Mouse (Mus musculus): ENCODE measurements around the gene Gm17409.

Gene Gm17409

DNA sequence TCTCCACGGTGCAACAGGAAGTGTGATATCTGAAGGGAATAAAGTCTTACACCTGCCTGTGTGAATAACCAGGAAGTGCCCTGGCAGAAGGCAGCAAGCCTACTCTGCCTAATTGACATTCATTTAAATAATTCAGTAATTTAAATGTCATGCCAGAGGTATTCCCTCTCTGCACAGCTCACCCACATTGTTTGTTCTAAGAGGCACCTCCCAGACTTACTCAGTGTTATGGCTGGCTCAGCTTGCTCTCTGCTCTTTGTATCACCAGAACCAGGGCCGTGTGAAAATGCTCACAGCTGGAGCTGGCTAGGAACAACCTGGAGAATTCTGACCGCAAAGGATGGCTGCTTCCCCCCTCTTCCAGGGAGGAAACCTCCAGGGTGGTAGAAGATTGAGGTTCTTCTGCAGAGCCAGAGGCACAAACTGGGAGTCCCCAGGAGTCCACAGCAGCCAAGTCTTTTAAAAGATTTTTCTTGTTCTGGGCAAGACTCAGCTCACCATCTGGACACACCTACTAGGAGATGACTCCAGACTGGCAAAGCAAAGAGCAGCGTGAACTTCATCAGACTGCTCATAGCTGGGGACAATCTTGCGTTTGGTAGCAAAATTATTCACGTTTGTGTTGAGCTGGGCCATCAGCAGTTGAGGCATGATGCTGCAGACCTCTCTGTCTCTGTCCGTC, 14.5 kb downstream of the Gm17409 start:
- DNase-seq (ENCODE audit: low spot score in 2 of 2): peak in 1 of 2 experiments; percentile 32

DNA sequence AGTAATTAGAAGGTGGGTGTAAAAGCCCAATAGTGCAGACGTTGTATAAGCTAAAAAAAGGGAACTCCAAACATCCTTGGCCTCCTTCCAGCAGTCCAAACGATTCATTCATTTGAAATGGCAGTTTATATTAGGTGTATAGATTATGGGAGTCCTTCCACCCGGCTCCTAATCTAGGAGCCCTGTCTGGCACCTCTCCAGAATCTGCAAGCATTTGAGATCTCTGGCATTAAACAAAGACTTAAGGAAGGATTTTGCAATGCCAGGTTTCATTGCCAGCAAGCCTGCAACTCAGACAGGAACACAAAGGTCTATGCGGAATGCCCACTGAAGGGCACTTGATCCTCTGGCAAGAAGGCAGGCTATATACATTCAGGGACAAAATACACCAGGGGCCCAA, 15.2 kb downstream of the Gm17409 start:
- DNase-seq (ENCODE audit: low spot score in 2 of 2): peak; percentile 42 to 45

DNA sequence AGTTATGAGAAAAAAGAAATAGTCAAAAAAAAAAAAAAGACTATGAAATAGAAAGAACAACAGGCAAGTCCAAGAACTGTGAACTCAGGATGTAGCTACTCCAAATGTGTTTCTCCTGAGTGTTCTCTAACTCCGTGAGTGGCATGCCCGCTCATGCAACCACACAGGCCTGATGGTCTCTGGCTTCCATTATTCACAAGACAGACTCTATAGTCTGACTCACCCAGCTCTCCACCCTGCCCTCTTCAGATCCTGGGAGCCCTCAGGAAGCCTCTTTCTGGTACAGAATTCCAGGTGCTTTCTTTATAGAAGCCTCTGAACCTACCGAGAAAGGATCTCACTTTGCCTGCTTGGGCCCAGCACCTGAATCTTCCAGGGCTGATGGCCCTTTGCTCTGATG, 15.8 kb downstream of the Gm17409 start:
- DNase-seq (ENCODE audit: low spot score in 2 of 2): no peak

DNA sequence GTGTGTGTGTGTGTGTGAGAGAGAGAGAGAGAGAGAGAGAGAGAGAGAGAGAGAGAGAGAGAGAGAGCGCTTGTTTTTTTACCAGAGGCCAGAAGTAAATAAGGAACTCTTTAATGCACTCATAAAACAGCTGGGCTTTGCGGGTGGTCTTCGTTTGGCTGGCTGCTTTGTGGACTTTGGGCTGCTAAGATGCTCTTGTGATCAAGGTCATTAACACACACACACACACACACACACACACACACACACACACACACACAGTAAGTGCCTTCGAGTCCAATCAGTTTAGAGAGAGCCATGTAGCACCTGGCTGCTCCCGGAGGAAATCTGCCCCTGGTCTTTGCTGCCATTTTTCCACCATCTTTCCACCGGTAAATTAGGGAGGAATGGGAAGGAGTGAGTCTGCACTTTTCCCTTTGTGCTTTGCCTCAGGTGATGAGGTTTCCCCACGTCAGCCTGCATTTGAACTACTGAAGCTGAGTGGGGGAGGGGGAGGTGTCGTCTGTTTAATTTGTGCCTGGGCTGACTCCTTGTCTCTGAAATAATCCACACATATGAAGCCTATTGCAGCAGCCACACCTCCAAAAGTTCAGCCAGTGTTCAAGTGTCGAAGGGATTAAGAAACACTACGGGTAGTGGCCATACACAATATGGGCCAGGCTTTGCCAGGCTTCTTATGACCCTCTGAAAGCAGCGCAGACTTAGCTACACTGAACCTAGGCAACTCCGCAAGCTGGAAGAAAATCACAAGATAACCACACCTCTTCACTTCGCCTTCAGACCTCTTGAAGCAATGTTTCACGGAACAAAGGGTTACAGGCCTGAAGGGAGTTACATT, 16.7 kb downstream of the Gm17409 start:
- no peak for DNase-seq (ENCODE audit: low spot score in 2 of 2)

DNA sequence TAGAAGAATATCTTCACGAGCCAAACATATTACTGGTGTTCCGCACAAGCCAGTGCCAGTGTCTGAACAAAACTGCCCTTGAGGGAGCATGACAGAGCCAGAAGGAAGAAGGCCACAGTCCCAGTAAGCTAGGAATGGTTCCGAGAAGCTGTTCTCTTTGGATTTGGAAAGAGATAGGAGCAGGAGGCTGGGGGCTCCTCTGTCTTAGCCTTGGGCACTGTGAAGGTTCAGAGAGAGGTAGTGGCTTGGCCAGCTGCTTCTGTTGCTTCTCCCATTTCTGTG, 17.3 kb downstream of the Gm17409 start:
- DNase-seq (ENCODE audit: low spot score in 2 of 2): no peak

DNA sequence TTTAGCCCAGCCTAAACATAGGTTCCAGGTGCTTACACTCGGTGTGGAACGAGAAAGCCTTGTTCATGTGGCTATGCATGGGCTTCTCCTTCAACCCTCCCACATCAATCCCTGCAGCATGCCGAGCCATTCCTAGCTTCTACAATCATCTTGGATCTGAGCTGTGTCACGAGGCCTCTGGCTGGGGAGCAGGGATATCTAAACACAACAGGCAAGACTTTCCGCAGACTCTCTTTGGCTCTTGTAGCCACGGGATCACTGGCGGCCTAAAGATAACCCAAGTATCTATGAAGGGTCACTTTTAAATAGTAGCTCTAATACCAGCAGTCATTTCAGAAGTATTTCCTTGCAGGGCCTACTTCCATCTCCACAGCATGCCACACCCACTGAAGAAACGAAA, 18.5 kb downstream of the Gm17409 start:
- no peak for DNase-seq (ENCODE audit: low spot score in 2 of 2)

DNA sequence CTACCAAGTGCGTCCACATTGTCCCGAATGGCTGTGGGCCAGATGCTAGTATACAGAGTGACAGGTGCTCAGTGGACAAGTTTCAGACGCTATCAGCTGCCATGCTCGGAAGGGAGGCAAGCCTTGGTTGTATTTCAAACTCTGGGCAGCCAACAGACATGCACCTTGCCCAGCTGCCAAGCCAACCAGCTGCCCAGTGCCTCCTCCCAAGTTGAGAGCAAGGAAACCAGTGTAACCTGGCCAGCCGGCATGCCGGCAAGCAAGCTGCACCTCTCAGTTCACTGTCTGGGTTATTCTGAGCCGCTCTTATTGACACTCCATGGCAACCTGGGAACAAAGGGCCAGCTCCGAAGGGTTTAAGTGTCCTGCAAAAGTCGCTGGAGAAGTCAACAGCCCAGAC, 19.4 kb downstream of the Gm17409 start:
- DNase-seq (ENCODE audit: low spot score in 2 of 2): no peak

DNA sequence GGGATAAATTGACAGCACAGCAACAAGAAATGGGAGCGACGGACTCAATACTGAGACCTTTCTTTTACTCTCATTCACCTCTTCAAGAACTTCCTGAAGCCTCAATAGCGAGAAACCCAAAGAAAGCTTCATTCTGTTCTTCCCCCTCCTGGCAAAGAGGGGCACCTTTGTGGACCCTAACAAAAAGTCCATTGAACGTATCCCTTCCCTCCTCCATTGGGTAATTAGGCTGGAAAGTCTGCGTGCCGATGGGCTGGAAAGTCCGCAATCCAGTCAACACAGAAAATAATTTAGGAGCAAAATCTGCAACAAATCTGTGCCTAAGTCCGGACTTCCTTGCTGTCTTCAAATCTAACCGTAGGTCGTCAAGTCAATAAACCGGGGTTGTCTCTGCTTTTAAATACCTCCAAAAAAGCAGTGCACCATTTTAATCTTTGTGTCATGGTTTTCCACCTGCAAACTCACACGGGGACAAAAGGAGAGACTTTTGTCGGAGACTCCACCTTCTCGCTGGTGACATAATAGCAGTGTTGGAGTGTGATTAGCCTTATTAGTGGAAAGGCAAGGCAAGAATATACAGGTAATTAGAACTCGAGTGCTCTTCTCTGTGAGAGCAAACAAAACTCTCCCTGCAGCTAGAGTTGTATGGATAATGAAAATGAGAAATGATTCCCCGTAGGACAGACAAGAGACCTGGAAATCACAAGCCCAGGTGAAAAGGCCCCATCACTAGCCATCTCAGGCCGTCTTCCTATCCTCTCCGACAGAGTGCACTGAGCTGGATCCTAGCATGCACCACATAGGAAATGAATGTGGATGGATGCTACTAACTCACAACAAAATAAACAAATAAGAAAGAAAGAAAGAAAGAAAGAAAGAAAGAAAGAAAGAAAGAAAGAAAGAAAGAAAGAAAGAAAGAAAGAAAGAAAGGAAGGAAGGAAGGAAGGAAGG, 24.0 kb downstream of the Gm17409 start:
- DNase-seq (ENCODE audit: low spot score in 2 of 2): no peak

DNA sequence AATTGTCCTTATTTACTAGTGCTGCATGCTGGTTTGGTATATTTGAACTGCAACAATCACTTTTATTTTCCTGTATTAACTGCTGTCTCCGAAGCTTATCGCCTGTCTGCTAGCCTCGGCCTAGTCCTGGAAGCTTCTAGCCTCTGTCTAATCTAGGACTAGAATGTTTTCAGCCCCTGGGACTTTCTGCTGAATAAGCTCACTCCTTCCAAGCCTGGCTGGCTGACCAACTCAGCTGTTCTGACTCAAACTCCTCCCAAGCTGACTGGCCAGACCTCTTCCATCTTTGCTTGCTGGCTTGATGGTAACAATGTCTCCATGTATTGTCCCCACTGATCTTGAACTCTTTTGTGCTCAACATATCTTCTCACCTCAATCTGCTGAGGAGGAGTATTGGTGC, 25.4 kb downstream of the Gm17409 start:
- no peak for DNase-seq (ENCODE audit: low spot score in 2 of 2)

DNA sequence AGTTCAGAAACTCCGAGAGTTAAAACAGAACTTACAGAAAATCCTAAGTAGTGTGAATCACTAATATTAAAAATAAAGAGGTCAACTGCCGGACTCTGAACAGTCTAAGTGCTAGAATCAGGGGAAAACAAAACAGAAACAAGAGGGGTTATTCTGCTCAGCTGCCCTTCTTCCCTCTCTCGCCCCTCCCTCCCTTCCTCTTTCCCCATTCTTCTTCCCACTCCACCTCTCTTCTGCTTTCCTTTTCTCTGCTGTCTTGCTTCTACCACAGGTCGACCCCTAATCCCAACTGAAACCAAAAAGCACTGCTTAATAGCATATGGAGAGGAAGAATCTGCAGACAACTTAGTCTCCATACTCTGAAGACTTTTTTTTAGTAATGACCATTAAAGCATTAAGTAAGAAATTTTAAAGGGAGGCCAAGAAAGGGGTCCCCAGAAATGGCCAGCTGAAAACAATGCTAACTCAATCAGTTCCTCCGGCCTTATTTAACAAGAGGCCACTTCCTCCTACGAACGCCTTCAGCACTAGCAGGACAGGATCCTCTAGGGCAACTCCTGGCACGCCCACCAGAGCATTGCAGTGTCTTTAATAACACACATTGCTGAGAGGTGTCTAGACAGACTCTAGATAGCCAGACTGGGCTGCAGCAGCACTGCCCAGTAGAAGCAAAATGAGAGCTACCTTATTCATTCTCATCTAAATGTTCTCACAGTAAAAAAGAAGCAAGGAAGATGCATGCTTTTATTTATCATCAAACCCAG, 26.9 kb downstream of the Gm17409 start:
- DNase-seq (ENCODE audit: low spot score in 2 of 2): no peak

DNA sequence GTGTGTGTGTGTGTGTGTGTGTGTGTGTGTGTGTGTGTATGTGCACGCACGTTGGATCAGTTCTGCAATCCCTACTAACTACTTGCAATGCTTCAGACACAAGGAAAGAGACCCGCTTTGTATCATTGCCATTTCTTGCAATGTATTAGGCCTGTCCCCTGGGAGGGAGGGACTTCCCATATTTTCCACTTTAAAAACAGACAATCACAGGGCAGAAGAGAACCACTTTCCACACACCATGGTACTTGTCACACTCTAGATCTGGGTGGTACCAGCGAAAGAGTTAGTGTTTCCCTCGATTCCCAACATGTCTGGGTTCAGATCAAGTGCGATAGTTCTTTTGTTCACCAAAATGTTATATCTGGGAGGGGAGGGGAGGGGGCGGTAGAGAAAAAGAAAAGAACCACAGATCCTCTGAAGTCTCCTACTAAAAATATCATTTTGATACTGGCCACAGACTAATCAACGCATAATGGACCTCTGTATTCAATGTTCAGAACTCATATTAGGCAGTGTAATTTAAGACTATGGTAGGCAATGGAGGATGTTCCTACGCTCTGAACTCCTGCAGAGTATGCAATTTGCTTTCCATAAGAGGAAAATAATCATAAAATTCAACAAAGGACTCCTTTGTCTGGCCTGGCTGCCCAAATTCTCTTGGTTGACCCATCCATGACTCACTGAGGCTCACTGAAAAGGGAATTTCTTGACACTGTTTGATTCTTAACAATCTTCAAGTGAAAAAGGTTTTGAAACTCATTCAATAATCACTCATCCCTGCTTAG, 35.6 kb downstream of the Gm17409 start:
- no peak for DNase-seq (ENCODE audit: low spot score in 2 of 2)

DNA sequence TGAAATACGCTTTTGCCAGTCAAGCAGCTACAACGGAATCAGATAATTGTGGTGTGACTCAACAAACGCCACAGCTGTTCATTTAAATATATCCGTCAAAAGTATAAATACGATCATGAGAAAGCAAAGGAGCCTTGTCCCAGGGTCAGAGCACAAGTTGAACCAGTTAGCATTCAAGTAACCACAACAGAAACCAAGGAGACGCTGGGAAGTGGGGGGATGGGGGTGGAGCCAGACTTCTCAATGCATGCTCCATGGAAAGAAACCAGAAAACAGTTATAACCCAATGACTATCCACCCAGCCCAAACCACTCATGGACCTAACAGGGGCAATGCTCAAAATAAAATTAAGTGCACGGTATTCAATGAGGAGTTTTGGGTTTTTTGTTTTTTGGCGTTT, 40.3 kb downstream of the Gm17409 start:
- DNase-seq (ENCODE audit: low spot score in 2 of 2): no peak

DNA sequence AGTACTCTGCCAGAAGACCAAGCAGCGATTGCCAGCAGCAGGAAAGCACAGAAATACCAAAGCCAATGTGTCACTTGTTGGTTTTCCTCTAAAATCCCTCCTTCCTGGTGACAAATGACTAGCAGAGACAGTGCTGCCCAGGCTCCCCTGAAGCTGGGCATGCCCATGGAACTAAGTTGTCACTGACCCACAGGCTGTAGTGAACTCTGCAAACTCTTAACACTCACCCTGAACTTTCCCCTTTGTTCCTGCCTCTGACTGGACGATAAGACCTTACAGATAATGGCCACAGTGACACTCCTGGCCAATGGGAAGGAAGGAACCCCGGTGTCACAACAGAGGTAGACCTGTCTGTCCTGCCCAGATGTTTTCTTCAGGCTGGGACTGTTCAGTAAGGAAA, 43.3 kb downstream of the Gm17409 start:
- DNase-seq (ENCODE audit: low spot score in 2 of 2): no peak

DNA sequence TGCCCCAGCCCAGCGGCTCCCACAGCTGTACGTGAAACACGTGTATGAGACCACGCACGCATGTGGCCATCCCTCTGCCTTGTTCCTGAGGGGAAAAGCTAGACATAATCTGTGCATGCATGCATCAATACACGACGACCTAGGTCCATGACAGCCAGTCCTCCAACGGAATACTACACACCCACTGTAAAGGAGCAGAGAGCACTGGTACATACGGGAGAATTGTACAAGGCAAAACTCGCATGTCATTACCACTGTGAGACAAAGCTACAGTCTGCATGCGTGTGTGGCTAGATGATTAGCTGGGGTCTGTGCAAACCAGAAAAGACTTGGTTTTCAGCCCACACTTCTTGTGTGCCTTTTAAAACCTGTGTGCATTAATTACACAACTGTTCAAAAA, 44.6 kb downstream of the Gm17409 start:
- no peak for DNase-seq (ENCODE audit: low spot score in 2 of 2)

DNA sequence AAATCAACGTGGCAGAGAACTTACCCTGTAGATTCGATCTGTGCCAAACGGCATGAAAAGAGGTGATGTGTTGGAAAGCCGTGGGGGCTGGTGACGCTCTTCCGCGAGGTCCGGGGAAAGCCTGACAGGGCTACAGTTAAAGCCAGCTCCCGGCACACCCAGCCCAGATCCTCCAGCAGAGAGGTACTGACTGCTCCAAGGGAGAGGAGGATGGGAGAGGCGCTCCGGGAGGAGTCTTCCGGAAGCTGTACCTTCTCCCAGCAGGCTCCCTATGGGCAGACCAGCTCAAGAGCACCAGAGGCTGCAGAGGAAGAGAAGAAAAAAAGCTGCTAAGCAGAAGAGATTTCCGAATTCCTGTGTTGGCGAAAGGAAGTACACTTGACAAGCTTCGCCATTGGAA, 46.1 kb downstream of the Gm17409 start:
- DNase-seq (ENCODE audit: low spot score in 2 of 2): no peak

DNA sequence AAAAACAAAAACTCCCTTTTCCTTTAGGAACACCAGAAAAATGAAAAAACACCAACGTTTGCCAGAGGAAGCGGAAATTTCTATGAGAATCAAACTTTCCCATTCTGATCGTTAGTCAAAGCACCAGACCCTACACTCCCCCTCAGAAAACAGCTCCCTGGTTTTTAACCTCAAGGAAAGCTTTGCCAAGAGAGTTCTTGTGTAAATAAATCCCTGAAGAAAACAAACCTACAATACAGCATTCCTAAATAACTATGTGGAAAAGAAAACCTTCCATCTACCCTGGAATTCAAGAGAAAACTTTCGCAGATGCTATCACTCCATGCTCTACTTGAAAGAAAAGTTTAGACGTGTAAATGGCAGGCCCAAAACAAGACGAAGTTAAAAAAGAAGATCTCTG, 47.0 kb downstream of the Gm17409 start:
- DNase-seq (ENCODE audit: low spot score in 2 of 2): no peak

DNA sequence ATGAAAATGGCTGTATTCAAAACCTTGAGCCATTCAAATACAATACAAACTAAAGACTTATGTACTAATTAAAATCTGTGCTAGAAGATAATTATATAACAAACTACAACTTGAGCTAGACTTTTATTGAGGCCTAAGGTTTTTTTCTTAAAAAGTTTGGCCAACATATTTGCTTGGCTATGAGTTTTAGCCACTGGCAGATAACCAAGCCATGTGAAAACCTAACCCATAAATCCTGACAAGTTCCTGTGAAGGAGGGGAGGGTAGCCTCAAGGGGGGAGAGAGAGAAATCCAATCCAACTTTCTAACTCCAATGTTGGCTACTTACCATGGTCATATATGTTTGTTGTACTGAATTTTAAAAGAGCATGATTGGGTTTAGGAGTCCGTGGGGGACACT, 48.6 kb downstream of the Gm17409 start:
- DNase-seq (ENCODE audit: low spot score in 2 of 2): no peak
